ENCODE assay signal across 24 mouse cellular contexts in genomic region chr3:70003126-70003764, GRCm38 (mm10). TPM values are rescaled to one million over a fixed set of nuclear protein-coding genes. Genes with fewer than 3 reads are reported as not detected.
A peak's percentile ranks its signal among the peaks of the same experiment; 100 is the strongest.
DNase-seq lines count a peak whose midpoint lies in the region; ATAC-seq lines count a peak whose summit lies in the region.
"Had no signal": no experiment of that assay in that cellular context is flagged by ENCODE, and none has a peak within 500 bp of the region (broad histone marks: within the 10 kb centered on the region; RNA-seq: fewer than 3 reads in every experiment).

No protein-coding gene starts in this region.

- no peak for ATAC-seq in megakaryocyte, adult 5-6 weeks (ENCODE audit: poor library complexity, severe bottlenecking)

- DNase-seq in frontal cortex, postnatal 36 days (ENCODE audit: low spot score in 2 of 2) = peak; percentile 11 to 28
- no peak for DNase-seq in frontal cortex, postnatal 25 days (ENCODE audit: low spot score in 2 of 2)
- peak; percentile 7 to 10 for DNase-seq in left cerebral cortex, postnatal 14 days (ENCODE audit: low spot score in 2 of 2)
- DNase-seq in left cerebral cortex, postnatal 4 days = no peak
- DNase-seq in right cerebral cortex, adult 2 months (ENCODE audit: low spot score in 2 of 2) = peak; percentile 16 to 26
- DNase-seq in right cerebral cortex, postnatal 14 days = no peak
- peak; percentile 16 for DNase-seq in telencephalon, adult 2 months (ENCODE audit: low read depth, low spot score)
- DNase-seq: B cell, adult 2 months; cerebellum, adult 9-10 months; gastrocnemius, postnatal 14 days; heart, adult 11 months; kidney, adult 9 months; kidney, postnatal 14 days; liver, embryonic 13.5 days; lung, adult 2 months; lung, postnatal 14 days; spleen, adult 18-20 months; thymus, postnatal 14 days had no signal

- intact Hi-C loops in left cerebral cortex, postnatal 14 days (cut with DNase I) = no loop called here
- intact Hi-C loops in left cerebral cortex, postnatal 4 days (cut with DNase I) = no loop called here

RNA-seq across cellular contexts. Expression of gene Otol1, which starts 4.2 kb away (rescaled TPM):
- not detected for total RNA-seq in left cerebral cortex, postnatal 14 days (2021)
- under 1 TPM in 1 of 2 experiments, not detected in 1; 0.16 TPM for total RNA-seq in left cerebral cortex, postnatal 4 days (2021)
- total RNA-seq in megakaryocyte, adult 5-6 weeks (2015) = not detected in 2 replicates
- not detected in 2 replicates for total RNA-seq in megakaryocyte, adult 5-6 weeks (2017)
- total RNA-seq: adrenal gland, postnatal 14 days; gastrocnemius, postnatal 14 days; hematopoietic stem cell, adult 5-6 weeks; layer of hippocampus, adult 18-20 months; layer of hippocampus, postnatal 14 days; megakaryocyte progenitor cell, adult 5-6 weeks had no signal

Comparison
In these comparisons a context has a peak if more than half of its experiments do, and no peak if none do; other contexts are left out.
1. DNase-seq: peak in frontal cortex, postnatal 36 days (2 of 2), left cerebral cortex, postnatal 14 days (2 of 2), right cerebral cortex, adult 2 months (2 of 2) and telencephalon, adult 2 months (single experiment); none in frontal cortex, postnatal 25 days (0 of 2), left cerebral cortex, postnatal 4 days (single experiment) and right cerebral cortex, postnatal 14 days (single experiment).